Mouse (Mus musculus) bone marrow, adult 2 months (tissue): ENCODE results near the gene Gm49384.
A peak's percentile ranks its signal among the peaks of the same experiment; 100 is the strongest.

Experiments used
- CTCF ChIP-seq: fragments of 200-500 bp; IDR thresholded peaks from 2 replicates; pipeline ENCODE4 v1.5.1; 2011; ENCODE audit warnings: low read length, control low read depth; ENCODE audit not compliant: control insufficient read depth, insufficient read depth
- POLR2A ChIP-seq: fragments of 200-500 bp; IDR thresholded peaks from 2 replicates; pipeline ENCODE4 v1.6.1; 2011; ENCODE audit warnings: low read depth, mild to moderate bottlenecking, control low read depth, low read length, borderline replicate concordance; ENCODE audit not compliant: control insufficient read depth

DNA sequence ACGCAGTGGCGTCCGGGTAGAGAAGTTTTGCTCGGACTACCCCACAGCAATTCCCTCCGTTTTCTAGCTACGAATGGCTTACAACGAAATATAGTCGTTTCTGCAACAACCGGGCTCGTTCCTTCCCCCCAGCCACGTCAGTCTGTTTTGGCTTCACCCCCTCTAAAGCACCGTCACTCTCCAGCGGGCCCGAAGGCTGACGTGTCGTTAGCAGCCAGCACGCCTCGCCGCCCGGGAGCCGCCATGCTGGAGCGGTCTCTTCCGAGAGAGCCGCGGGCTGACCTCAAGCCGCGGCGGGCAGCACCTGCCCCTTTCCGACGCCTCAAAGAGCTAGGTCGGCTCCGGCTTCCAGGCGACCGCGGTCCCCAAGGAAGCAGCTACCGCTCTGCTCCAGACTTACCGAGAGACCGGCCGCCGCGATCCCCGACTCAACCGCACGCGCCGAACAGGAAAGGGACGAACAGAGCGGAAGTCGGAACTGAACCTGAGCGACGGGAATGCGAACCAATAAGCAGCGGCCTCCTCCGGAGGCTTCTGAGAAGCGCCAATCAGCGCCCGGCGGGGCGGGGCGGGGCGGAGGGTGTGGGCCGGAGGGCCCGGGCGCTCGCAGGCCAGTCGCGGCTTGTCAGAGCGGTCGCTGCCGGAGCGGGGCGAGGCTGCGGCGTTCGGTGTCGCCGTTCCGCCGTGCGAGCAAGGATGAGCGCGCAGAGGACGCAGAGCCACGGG is 20.3 kb downstream of the Gm49384 start, which contains the start of the genes Rpl36al and Mgat2:
- no peak for TF ChIP-seq CTCF
- TF ChIP-seq POLR2A = peak; percentile 97
